Mouse (Mus musculus) small intestine, adult 2 months (tissue): ENCODE results near the gene Irf2bpl. TPM values are rescaled to one million over a fixed set of nuclear protein-coding genes. Genes with fewer than 3 reads are reported as not detected.

ENCODE experiments used
- H3K27ac ChIP-seq: fragments of 200-500 bp; 2 replicates; pipeline ENCODE4 v1.5.1; 2012; ENCODE audit warnings: low read depth, low read length, control low read depth, inconsistent platforms; ENCODE audit not compliant: insufficient read depth
- H3K27me3 ChIP-seq: fragments of 200-500 bp; 2 replicates; pipeline ENCODE4 v1.6.1; 2012; ENCODE audit warnings: mild to moderate bottlenecking, moderate library complexity, low read length, inconsistent platforms; ENCODE audit not compliant: control insufficient read depth, insufficient read depth
- H3K36me3 ChIP-seq: fragments of 200-500 bp; 2 replicates; pipeline ENCODE4 v1.6.1; 2012; ENCODE audit warnings: mild to moderate bottlenecking, low read length, control low read depth, inconsistent platforms; ENCODE audit not compliant: control insufficient read depth, insufficient read depth
- H3K4me1 ChIP-seq: fragments of 200-500 bp; 2 replicates; pipeline ENCODE4 v1.6.1; 2012; ENCODE audit warnings: low read length, inconsistent platforms, mixed read lengths; ENCODE audit not compliant: control insufficient read depth, insufficient read depth, insufficient read length
- H3K4me3 ChIP-seq: fragments of 200-500 bp; 2 replicates; pipeline ENCODE4 v1.5.1; 2012; ENCODE audit warnings: low read depth, mild to moderate bottlenecking, control low read depth, inconsistent platforms, low read length, moderate library complexity
- CTCF ChIP-seq: fragments of 200-500 bp; IDR thresholded peaks from 2 replicates; pipeline ENCODE4 v1.5.1; 2012; ENCODE audit warnings: low read depth, mild to moderate bottlenecking, control low read depth, inconsistent platforms, low read length, moderate library complexity, mixed read lengths; ENCODE audit not compliant: insufficient replicate concordance, insufficient read length; ENCODE audit errors: extremely low read depth
- POLR2A ChIP-seq: fragments of 200-500 bp; IDR thresholded peaks from 2 replicates; pipeline ENCODE4 v1.6.1; 2012; ENCODE audit warnings: low read depth, mild to moderate bottlenecking, control low read depth, inconsistent platforms, low read length, moderate library complexity
- WGBS: fragments of 180-500 bp; shearing (Covaris S2); methylation state at CpG from one replicate; pipeline ENCODE4 v1.1.7; 2018; 5-methylcytosine and 5-hydroxymethylcytosine counted together
- polyA plus RNA-seq: library from polyadenylated mRNA; depleted of rRNA; stranded (reverse); fragments of >200 nt; gene quantifications from 2 replicates; pipeline ENCODE4 v1.2.3, GENCODE M21; 2012; rRNA removed

The Irf2bpl gene
- polyA plus RNA-seq, 1 experiment = 30.5 TPM

DNA sequence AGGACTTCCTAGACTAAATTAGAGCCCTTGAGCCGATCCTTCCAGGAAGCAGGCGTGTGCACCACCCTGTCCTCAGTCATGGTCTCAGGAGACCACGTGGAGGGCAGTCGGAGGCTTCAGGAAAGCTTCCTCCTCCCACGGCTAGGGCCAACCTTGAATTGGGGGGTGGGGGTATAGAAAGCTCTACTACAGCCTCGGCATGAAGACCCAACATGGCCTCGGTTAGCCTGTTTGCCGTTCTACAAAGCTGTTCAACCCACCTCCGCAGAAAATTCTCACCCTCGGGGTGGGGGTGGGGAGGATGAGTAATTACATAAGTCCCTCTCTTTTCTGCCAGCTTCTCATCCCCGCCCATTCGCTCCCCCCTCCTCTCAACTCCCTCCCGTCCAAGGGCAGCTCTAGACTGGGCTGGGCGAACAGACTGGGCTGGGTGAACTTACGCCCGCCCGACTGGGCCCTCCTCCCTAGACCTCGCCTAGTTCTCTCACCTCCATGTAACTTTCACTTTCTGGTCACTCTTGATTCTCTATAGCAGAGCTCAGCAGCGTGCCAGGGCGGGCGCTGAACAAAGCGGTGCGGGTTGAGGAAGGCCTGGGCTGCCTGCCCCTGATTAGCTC is 48.1 kb downstream of the Irf2bpl start:
- TF ChIP-seq CTCF (no peak), POLR2A (peak; percentile 58)
- Histone ChIP-seq H3K4me1 (peaks cover 32% of the 10 kb centered on the region), H3K27me3 (no peaks in the 10 kb centered on the region), H3K4me3 (peak overlapping the region; percentile 54), H3K27ac (peak overlapping the region; percentile 76), H3K36me3 (no peaks in the 10 kb centered on the region)
- WGBS = 2% methylated on average over 23 of the region's 23 CpGs

- Histone ChIP-seq H3K36me3 (no peaks in the 10 kb centered on the region), H3K4me1 (peaks cover 33% of the 10 kb centered on the region), H3K27ac (peak overlapping the region; percentile 76; the same call in 1 of the 2 replicates), H3K27me3 (no peaks in the 10 kb centered on the region), H3K4me3 (no peak overlapping the region)
- WGBS = 75% methylated on average over 3 of the region's 3 CpGs
- TF ChIP-seq POLR2A = no peak
- TF ChIP-seq CTCF = no peak
These were observed 48.7 kb downstream of the Irf2bpl start for GRCm38 (mm10) chr12:86835899-86836298.

DNA sequence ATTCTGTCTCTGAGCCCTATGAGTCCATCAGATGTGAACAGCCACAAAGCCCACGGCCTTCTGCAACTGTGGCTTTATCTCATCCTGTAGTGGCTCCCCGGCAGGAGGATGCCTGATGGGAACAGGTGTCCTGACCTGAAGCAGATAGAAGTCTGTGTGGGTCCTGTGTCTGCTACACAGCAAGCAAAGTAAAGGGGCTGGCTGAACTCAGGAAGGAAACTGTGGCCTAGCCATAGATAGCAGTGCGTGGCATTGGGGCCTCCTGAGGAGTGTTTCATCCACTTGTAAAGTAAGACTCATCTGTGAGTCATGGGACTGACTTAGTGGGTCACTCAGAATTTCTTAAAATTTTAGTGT is 50.2 kb downstream of the Irf2bpl start:
- Histone ChIP-seq H3K27me3 (no peaks in the 10 kb centered on the region), H3K27ac (peak overlapping the region; percentile 87), H3K4me1 (peaks cover 36% of the 10 kb centered on the region), H3K36me3 (no peaks in the 10 kb centered on the region), H3K4me3 (no peak overlapping the region)
- TF ChIP-seq POLR2A (no peak), CTCF (no peak)
- WGBS = 64% methylated on average over 3 of the region's 3 CpGs

DNA sequence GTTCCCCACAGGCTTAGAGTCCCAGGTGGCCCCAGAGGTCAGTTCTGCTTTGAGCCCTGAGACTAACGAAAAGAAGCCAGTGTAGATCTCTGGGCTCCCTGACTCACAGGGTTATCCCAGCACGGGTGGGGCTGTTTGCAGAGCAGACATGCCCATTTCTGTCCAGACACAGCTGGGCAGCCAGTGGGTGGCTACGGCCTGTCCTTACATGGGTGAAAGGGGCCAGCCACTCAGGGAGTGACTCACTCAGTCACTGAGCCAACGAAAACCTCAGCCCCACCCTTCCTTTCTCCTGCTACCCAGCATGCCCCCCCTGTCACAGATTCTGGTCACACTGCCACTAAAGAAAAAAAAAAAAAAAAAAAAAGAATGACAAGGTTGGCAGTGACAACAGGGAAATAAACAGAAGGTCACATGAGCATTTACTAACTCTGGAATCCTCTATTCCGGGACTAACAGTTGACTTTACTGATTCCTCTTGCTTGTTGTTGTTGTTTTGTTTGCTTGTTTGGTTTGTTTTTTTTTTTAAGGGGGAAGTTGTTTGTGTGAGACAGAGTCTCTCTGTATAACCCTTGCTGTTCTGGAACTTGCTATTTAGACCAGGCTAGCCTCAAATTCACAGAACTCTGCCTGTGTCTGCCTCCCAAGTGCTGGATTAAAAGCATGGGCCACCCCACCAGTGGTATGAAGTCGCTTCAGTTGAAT is 50.7 kb downstream of the Irf2bpl start:
- no peak overlapping the region for H3K4me3 ChIP-seq
- no peaks in the 10 kb centered on the region for H3K27me3 ChIP-seq
- 11% methylated on average over 6 of the region's 6 CpGs for WGBS
- no peak for TF ChIP-seq CTCF
- H3K36me3 ChIP-seq = no peaks in the 10 kb centered on the region
- H3K27ac ChIP-seq = peak overlapping the region; percentile 87
- peaks cover 36% of the 10 kb centered on the region for H3K4me1 ChIP-seq

DNA sequence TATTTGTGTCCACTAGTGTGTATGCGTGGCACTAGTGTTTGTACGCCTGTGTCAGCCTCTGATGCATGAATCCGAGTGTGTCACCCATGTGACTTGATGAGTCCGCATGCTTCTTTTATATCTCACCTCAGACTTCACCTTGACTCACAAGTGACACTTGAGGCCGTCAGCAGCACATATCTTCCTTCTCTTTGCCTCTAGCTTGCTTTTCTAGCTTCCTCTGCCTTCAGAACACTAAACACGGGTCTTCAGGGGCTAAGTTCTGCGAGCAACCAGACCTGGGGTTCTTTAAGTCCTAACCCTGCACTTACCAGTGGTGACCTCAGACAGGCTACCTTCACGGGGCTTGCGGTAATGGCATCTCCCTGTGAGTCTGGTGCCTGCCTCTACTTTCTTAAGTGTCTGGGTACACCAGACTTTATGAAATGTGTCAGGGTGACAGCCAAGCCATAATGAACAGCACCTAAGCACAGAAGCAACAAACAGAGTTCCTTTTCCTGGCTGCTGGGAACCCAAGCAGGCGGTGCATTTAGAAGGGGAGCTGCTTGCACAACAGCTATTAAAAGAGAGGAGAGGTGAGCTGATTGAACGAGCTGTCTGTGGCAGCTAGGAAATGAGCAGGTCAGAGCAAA is 51.9 kb downstream of the Irf2bpl start:
- no peak overlapping the region for H3K4me3 ChIP-seq
- H3K36me3 ChIP-seq = no peaks in the 10 kb centered on the region
- no peaks in the 10 kb centered on the region for H3K27me3 ChIP-seq
- peak overlapping the region; percentile 87 for H3K27ac ChIP-seq
- 63% methylated on average over 11 of the region's 11 CpGs for WGBS
- H3K4me1 ChIP-seq = peaks cover 36% of the 10 kb centered on the region
- no peak for TF ChIP-seq POLR2A

DNA sequence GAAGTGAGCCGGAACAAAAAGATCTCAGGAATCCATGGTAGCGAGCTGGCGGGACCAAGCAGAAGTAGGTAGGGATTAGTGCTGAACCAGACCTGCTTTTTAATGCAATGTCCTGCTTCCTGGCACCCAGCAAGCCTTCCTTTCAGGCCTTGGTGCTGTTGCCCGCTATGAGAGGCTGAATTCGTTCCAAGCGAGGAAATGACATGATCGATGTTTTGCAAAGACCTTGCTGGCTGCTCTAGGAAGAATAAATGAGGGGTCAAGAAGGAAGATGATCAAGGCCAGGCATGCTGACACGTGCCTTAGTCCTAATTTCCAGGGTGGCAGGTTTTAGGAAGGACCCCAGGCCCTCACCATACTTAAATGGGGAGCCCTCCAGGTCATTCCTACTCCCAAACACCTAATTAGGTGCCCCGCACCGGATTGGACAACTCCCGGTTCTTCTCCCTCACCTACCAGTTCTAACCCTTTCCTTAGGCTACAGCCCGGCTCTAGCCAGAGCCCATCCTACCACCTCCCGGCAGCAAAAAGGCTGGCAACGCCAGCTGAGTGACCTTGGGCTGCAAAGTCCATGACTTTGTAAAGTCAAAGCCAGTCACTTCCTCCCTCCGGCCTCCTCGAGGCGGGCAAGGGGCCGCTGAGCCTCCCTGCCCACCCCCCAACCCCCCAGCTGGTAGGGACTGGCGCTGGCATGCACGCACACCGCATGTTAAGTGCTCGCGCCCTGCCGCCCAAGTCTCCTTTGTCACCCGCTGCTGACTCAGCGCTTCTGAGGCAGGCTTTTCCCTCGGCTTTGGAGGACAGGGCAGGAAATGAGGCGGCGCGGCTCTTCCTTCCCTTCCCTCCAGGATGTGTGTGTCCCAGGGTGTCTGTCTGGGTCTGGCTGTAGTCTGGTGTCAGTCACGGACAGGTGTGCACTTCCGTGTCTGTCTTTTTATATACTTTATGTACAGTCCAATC is 52.7 kb downstream of the Irf2bpl start:
- Histone ChIP-seq H3K27me3 (no peaks in the 10 kb centered on the region), H3K4me3 (peak overlapping the region; percentile 47), H3K4me1 (peaks cover 37% of the 10 kb centered on the region), H3K36me3 (no peaks in the 10 kb centered on the region), H3K27ac (peak overlapping the region; percentile 87)
- TF ChIP-seq POLR2A (no peak), CTCF (no peak)
- 42% methylated on average over 32 of the region's 32 CpGs for WGBS

Other genes with a start within 250 kb of the Irf2bpl start
- gene Vash1, start 206.1 kb downstream of the Irf2bpl start, polyA plus RNA-seq = 2.0 and 2.2 TPM in 2 replicates
- 2.0 and 2.4 TPM in 2 replicates for gene Angel1, start 158.3 kb downstream of the Irf2bpl start, polyA plus RNA-seq
- gene Lrrc74a, start 150.4 kb downstream of the Irf2bpl start, polyA plus RNA-seq = not detected in 2 replicates
- 7.9 and 16.3 TPM in 2 replicates for gene Cipc, start 62.2 kb upstream of the Irf2bpl start, polyA plus RNA-seq
- gene Zdhhc22, start 105.6 kb upstream of the Irf2bpl start, polyA plus RNA-seq = 0.03 and 0.04 TPM in 2 replicates
- gene Tmem63c, start 136.5 kb upstream of the Irf2bpl start, polyA plus RNA-seq = 0.14 and 0.32 TPM in 2 replicates
- 1.2 and 3.0 TPM in 2 replicates for gene Ngb, start 217.7 kb upstream of the Irf2bpl start, polyA plus RNA-seq